Mouse (Mus musculus): ENCODE results near the gene Cox4i2.

Gene Cox4i2

DNA sequence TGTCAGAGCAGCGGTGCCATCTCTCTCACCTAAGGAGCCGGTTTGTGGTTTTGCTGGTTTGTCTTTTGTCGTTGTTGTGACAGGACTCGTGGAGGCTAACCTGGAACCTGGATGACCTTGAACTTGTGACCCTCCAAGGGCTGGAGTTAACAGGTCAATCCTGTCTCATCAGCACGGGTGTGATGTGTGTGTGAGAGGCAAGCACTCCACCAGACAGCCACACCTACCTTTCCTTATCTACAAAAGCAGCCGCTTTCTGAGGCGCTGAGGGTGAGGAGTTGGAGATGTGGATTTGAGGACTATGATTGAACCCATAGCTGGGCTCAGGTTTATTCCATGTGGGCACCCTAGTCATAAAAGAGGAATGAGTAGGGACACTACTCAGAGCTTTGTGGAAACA is 15.7 kb downstream of the Cox4i2 start:
- DNase-seq (ENCODE audit: low spot score): no peak

DNA sequence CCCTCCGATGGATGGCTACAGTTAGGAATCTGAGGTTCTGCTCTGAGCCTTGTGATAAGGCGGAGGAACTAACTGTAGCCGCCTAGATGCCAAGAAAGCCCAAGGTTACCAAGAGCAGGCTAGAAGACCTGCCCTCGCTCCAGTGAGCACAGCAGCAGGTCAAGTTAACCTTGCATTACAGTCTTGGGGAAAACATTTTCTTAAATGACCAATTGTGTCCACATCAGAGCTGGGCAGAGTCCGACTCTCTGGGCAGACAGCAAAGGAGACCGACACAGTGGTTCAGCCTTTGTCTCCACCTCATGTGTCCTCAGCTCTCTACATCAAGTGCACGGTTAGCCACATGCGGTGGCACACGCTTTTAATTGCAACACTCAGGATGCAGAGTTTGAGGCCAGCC is 17.6 kb downstream of the Cox4i2 start:
- DNase-seq (ENCODE audit: low spot score): no peak

DNA sequence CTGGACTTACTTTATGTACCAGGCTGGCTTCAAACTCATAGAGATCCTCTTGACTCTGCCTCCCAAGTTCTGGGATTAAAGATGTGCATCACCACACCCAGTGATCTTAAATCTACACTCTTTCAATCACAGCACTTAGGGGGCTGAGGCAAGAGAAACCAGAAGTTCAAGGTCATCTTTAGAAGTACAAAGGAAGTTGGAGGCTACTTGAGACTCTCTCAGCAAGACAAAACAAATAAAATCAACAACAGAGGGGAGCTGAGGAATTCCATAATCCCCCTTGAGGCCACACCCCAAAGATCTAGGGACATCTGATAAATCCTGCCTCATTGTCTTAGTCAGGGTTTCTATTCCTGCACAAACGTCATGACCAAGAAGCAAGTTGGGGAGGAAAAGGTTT is 18.3 kb downstream of the Cox4i2 start:
- DNase-seq (ENCODE audit: low spot score): no peak

DNA sequence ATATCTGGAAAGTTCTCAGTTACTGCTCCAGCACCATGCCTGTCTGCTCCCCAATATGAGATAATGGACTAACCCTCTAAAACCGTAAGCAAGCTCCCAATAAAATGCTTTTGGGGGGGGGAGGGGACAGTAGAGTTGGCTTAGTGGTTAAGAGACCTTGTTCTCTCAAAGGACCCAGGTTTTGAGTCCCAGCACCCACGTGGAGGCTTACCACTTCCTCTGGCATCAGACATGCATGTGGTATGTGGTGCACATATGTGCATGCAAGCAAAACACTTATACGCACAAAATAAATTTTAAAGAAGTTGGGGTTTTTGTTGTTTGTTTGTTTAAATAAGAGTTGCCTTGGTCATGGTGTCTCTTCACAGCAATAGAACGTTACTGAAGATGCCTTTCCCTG is 21.4 kb downstream of the Cox4i2 start:
- DNase-seq (ENCODE audit: low spot score): no peak

DNA sequence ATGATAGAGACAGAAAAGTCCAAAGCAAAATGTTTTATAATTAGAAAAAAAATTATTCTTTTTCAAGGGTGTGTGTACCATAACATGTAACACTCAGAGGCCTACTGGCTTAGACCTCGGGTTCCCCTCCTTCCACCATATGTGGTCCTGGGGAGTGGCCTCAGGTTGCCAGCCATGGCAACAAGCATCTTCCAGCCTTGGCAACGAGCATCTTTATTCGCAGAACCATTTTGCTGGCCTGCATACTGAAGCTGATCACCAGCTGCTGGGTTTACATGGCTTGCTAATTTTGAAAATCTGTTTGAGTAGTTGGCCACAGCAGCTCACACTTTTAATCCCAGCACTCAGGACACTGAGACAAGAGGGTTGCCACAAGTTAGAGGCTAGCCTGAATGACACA is 22.0 kb downstream of the Cox4i2 start:
- no peak for DNase-seq (ENCODE audit: low spot score)

DNA sequence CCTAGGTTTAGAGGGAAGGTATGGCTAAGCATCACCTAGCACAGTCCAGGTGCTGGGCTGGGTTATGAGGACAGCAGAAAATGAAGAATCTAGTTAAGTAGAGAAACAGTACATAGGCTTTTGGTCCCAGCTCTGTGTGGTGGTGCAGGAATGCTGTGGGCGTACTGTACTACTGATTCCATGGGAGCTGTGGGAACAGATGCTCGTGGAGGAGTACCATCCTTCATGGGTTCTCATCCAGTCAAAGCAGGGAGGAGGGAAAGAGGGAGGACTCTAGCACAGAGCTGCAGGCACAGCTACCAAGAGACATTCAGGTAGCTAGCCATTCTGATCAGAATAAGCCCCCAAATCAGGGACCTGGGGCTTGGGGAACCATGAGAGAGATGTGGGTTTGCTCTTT is 22.5 kb downstream of the Cox4i2 start:
- DNase-seq (ENCODE audit: low spot score): no peak

DNA sequence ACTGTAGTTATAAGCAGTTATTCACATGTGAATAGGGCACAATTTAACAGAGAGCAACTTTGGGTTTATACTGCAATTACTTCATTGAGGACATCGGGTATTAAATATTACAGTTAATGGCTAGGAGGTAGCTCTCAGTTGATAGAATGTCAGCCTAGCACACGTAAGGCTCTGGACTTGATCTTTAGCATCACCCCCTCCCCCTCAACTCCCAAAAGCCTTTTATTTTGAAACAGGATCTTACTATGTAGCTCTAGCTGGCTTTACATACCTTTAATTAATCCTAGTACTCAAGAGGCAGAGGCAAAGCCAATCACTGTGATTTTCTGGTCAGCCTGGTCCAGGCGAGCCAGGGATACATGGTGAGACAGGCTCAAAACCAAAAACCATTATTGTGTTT is 23.1 kb downstream of the Cox4i2 start:
- no peak for DNase-seq (ENCODE audit: low spot score)

DNA sequence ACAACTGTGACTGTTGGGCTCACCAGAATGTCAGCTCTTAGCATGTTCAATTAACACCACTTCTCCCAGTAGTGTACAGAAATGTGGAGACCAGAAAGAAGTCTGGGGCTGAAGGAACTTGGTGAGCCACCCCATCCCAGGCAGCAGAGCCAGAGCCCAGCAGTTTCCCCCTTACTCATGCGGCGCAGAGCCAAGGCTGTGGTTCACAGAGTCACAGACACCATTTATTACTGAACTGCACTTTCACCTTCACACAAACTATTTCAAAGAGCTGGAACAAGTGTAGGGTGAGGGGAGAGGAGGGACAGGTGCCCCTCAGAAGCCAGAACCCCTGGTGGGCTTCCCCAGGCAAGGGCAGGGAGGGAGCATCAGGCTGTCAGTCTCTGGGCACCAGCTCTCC is 26.5 kb downstream of the Cox4i2 start:
- no peak for DNase-seq (ENCODE audit: low spot score)

DNA sequence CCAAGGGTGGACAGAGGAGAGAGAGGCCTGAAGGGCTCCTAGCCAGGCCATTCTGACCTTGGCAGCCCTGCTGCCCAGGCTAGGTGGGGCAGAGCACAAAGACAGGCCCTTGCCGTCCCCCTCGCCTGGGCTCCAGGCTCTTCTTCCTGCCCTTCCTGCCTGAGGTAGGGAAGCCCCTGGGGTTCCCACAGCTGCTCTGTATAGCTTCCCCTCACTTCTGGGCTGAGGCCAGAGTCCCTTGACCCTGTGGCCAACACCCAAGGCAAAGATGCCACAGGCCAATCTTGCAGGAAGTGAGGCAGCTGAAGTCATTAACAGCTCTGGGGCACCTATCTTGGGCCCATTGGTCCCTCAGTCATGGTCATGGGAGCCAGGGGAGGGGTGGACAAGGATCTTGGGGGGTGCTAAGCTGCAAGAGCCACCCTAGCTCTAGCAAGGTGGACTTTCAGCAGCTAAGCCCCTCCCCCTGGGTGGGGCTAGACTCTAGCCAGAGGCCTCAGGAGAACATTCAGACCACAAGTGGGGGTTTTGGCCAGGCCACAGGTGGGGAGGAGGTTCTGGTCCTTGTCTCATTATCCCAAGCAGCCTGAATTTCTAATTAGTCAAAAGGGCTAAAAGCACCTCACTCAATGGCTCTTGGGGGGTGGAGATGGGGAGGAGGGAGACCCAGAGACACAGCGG is 27.2 kb downstream of the Cox4i2 start:
- no peak for DNase-seq (ENCODE audit: low spot score)

DNA sequence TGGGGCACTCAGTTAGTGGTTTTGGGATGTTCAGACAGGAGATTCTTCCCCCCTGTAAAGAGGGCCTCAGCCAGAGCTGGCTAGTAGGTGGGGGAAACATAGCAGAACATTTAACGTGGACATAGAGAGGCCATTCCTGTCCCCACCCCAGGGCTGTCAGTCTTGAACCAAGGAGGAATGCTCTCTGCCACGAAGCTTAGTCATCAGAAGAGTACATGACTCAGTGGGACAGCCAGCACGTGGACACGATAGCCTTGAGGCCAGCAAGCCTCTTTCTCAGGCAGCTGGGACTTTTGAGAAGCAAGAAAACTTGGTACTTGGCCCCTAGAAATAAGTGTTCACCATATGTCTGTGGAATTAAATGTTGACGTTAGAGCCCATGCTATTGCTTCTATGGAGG is 28.7 kb downstream of the Cox4i2 start:
- no peak for DNase-seq (ENCODE audit: low spot score)

DNA sequence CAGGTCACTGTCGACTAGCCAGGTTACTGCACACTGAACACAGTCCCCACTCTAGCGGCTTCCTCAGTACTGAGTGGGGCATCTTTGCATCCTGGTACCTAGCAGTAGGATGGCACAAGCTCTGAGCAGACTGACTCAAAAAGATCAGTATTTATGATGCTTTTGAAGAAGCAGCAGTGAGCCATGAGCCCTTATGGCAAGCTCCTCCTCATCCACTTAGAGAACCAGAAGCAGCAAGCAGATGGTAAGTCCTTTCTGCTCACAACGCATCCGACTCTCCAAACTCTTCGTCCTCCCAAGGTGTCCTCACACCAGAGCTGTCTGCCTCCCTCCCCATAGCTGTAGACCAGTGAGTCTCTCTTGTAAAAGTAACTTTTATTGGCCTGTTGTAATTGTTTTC is 29.3 kb downstream of the Cox4i2 start:
- no peak for DNase-seq (ENCODE audit: low spot score)

DNA sequence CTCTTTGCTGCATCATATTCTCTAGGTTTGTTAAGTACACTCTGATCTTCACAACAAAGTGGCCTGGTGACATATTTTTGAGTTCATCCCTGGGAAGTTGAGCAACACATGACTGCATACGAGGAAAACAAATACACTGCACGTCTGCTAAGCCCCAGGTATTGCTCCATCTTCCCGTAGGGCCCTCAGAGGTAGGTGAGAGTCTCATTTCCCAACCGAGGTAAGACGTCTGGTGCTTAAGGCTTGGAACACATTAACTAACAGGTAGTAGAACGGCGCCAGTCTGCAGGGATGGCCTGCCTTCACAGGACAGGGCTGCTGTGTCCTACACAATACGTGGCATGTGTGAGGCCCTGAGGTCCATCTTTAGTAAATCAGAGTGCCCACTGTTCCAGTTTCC is 30.7 kb downstream of the Cox4i2 start:
- peak; percentile 82 for DNase-seq (ENCODE audit: low spot score)

DNA sequence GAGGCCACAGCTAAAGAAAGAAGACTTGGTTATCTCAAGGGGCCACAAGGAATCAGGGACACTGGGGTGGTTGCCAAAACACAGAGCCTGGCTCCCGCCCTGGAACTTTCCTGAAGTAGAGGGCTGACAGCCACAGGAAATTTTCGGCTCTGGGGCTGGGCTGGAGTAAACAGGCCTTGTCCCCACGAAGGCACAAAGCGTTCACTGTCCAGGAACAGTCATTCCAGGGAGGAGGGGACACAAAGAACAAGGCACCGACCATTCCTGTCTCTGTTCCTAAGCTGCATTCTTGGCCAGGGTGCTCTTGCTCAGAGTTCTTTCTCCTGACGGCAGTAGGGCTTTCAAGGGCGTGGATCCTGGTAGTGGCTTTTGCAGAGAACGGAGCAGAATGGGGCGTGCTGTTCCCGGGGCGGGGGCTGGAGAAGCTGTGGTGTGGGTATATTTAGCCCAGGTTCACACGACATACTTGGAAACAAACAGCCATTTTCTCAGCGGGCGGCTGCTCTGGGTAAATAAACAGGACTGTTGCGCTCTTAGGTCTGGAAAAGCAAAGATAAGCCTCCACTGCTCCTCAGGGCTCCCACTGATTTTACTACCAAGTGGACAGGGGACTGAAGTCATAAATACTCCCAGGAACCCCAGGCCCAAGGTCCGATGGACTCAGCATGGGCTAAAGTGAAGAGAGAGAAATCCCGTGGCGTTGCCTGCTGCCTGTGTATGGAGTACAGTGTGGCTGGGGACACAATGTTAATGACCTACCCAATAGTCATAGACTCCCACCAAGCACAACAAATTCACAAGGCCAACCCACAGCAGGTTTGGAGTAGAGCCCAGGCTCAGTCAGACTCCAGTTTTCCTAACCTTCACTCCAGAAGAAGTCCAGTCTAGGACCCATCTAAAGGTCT is 31.7 kb downstream of the Cox4i2 start:
- peak; percentile 80 for DNase-seq (ENCODE audit: low spot score)

DNA sequence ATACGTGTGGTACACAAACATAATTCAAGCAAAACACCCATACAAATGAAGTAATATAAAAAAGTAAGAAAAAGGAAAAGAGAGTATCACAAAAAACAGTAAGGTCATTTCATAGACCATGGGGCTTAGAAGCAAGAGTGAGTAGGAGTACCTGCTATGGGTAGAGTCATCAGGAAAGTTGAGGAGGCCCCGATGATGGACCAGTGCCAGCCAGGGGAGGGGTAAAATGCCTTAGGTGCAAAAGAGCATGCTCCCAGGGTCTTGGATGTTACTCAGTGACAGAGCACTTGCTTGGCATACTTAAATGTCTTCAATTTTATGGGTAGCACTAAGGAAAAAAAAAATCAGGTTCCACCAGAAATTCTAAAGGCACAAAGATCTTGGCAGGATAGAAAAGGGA is 33.2 kb downstream of the Cox4i2 start:
- no peak for DNase-seq (ENCODE audit: low spot score)

DNA sequence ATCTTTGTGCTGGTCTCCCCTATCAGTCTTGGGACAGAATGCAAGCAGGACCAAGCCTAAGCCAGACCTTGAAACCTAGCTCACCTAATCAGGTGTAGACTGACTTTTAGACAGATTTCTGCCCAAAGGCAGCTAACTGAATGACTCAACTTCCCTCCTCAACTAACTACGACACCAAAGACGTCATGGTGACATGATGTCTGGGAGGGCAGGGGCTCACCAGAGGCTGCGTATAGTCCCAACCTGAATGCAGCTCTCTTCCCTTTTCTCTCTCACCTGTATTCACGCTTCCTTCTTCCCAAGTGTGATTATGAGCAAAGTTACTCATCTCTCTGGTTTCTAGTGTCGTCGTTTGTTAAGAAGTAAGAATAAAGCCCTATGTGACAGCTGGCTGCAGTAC is 33.6 kb downstream of the Cox4i2 start:
- DNase-seq (ENCODE audit: low spot score): no peak

DNA sequence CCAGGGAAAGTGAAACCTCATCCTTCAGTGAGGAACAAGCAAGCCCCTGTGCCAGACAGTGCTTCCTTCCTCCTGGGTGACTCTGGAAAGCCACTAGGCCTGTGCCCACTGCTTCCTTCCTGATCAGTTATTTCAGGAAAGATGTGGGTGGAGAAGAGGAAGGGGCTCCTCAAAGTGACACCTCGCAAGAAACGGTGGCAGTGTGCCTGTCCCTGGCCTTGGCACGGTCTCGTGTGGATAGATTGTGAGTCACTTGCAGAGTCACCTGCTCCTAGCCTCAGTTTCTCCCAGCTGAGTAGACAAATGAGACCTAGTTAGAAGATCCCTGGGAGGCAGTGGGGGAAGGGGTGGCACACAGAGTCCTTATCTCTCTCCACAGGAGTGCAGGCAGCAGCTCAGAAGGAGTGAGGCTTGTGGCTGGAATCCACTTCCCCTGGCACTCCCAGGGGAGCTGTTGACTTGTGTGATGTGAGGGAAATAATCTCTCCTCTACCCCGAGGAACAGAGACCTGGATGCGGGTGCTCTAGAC is 35.0 kb downstream of the Cox4i2 start:
- no peak for DNase-seq (ENCODE audit: low spot score)

DNA sequence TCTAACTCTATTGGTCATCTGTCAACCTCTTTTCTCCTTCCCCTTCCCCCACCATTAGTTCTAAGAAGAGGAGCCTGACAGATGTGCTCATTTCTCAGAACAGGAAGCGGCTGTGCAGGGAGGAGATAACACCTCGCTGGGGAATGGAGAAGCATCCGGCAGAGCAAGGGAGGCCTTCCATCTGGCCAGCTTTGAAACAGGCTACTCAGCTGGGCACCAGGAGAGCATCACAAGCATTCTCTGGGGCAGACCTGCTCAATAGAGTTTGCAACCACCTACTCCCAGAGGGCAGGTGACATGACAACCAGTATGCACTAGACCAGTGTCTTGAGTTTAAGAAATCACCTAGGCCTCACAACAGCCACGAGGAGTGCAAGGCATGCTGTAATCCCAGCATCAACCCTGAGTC is 35.6 kb downstream of the Cox4i2 start:
- DNase-seq (ENCODE audit: low spot score): peak; percentile 67

DNA sequence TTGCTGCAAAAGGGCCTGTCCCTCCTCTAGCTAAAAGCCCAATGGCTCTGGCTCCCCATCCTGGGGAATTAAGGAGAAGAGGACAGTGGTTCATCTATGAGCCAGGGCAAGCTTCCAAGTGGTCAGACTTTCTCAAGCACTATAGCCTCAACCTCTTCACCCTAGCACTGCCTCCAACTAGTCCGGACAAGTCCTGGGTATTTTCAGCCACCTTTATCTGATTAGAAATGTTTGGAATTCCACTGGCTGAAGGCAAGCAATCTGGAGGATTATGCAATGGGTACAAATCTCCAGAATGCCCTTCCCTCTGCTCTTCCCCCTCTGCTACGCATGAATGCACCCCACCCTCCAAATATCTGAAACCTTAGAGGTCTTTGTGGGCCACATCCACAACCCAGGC is 38.5 kb downstream of the Cox4i2 start:
- peak; percentile 83 for DNase-seq (ENCODE audit: low spot score)

DNA sequence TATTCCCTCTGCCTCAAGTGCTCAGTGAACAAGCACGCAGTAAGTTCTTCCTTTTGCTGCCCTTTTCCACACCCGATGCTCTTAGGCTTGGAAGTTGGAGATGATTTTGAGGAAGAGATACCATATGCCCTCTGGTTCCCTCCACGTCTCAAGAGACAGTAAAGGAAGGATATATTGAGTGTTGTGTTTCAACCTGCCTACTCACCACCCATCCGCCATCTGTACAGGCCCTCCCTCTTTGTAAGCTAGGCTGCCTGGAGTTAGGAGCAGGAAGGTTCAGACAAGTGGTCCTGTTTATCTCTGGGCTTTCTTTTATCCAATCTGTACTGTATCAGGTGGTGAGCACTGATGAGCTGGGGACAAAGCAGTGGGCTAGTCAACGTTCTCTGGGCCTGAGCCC is 39.4 kb downstream of the Cox4i2 start:
- DNase-seq (ENCODE audit: low spot score): no peak

DNA sequence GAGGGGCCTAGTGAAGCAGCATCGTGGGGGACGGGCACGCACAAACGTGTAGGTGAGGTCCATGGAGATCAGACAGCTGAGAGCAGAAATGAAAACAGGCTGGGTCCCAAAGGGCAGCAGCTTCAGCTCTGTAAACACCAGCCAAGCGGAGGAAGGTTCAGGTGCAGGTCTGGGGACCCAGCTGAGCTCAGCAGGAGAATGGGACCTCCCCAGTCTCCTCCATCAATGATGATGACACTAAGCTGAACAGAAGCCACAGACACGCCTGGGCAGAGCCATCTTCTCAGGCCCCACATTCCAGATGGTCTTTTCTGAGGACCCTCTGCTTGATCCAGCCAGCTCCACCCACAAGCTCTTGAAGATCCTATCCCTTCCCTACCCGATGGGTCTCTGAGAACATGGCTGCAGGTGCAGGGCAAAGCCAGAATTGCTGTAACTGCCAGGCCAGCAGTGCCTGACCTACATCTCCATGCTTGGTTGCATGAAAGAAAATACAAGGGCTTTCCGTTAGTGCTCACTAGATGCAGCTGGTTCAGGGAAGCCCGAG is 40.4 kb downstream of the Cox4i2 start:
- DNase-seq (ENCODE audit: low spot score): no peak

DNA sequence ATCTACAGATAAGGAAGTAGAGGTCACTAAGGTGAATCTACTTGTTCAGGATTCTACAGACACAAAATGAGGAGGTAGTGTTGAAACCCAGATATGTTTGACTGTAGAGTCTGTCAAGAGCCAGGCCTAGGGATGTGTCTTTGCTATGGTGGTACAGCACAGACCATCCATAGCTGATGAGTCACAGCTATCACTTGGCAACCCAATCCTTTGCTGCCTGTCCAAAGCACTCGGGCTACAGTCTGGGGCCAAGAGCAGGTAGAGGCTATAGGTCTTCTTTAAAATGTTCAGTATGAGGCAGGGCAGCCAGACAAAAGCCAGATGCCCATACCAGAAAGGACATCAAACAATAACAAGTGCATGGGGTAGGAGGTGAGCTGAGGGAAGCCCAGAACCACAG is 43.6 kb downstream of the Cox4i2 start:
- no peak for DNase-seq (ENCODE audit: low spot score)

DNA sequence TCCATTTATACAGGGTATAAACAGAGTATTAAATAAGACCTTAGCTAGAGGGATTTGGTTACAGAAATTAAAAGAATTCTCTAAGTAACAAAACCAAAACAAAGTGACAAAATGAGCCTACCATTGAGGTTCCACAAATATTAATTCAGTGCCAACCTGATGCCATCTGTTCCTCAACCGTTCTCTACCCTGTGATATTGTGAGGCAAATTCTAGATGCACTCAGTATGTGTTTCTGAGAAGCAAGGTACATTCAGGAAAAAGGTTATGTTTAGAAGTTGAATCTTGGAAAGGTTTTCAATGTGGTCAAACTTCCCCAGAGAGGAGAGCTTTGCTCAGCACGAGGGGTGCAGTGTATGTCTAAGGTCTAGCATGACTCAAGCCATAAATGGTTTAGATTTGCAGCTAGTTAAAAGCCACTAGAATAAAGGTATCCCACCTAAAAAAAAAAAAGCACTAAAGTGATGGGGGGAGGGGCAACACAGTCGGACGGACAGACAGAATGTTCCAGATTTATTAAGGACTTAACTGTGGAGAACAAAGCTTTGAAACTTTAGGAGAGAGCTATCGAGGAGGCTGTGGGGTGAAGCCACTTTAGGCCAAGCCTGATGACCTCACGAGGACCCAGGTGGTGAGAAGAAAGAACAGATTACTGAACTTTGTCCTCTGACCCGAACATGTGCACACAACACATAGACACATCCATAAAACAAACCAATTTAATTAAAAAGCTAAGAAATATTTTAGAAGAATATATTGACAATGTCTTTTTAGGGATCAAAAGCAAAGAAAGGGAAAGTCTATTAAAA is 46.2 kb downstream of the Cox4i2 start:
- no peak for DNase-seq (ENCODE audit: low spot score)
